Mouse (Mus musculus): Measurements from ENCODE around the gene Insyn1.

Gene Insyn1

DNA sequence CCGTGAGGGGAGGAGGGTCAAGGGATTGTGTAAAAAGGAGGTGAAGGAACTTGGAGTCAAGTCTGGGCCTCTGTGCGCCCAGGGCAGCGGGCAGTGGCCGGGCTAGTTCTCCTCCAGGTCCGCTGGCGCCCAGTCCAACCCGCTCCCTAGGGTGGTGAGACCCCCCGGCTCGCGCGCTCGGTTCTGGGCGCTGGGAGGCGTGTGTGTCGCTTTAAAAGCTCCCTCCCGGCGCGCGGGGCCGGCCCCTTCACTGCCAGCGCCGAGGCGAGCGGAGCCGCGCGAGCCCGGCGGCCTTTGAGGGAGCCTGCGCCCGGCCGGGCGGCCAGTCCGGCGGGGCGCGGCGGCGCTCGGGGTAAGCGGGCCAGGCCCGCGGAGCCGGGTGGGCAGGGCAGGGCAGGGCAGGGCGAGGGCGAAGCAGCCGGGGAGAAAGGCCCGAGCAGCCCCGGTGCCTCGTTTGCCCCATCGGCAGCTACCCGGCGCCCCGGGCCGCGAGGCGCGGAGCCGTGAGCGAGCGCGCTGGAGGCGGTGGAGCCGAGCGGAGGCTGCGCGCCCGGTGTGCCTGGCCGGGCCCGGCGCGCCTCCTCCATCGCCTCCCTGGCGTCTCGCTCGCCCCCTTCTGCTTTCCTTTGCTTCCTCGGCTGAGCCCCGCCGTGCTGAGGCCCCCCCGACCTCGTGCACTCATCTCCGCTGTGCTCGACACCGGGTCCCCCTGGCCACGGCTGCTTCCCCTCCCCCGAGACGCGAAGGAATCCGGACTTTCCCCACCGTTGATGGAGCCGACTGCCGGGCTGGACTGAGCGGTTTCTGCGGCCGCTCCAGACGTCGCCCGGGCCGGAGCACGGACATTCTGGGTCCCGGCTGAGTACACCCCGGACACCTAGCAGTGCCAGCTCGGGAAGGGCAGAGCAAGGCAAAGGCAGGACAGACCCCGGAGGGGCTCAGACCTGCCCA is at the start of gene Insyn1:
Gene Insyn1 (plus strand): TSS at position 753 of the 951 bp plus-strand sequence.
- DNase-seq (ENCODE audit: low read depth, low spot score) = no peak

GRCm38 (mm10) chr9:58438921-58439396 is 49.4 kb upstream of the Insyn1 start:
- DNase-seq (ENCODE audit: low read depth, low spot score) = no peak

- no peak for DNase-seq (ENCODE audit: low read depth, low spot score)
Measured at GRCm38 (mm10) chr9:58440100-58440499, 48.3 kb upstream of the Insyn1 start.

DNA sequence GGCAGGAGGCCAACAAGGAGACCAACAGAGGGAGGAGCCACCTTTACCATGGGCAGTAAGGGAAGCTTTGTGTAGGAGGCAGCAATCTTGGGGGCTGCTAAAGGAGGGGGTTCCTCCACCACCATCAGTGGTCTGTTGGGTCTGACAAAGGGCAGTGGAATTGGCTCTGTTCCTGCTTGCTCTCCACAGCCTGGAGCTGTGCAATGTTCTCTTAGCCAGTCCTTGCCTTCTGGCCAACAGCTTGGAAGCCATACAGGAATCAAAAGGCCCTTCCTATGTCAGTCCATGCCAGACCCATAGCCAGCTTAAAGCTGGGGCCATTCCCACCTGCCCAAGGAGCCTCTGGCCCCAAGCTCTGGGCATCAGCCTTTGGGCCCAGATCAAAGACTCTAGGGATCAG is 47.8 kb upstream of the Insyn1 start:
- DNase-seq (ENCODE audit: low read depth, low spot score) = no peak

GRCm38 (mm10) chr9:58441351-58442104 is 46.9 kb upstream of the Insyn1 start:
- DNase-seq (ENCODE audit: low read depth, low spot score) = no peak

DNA sequence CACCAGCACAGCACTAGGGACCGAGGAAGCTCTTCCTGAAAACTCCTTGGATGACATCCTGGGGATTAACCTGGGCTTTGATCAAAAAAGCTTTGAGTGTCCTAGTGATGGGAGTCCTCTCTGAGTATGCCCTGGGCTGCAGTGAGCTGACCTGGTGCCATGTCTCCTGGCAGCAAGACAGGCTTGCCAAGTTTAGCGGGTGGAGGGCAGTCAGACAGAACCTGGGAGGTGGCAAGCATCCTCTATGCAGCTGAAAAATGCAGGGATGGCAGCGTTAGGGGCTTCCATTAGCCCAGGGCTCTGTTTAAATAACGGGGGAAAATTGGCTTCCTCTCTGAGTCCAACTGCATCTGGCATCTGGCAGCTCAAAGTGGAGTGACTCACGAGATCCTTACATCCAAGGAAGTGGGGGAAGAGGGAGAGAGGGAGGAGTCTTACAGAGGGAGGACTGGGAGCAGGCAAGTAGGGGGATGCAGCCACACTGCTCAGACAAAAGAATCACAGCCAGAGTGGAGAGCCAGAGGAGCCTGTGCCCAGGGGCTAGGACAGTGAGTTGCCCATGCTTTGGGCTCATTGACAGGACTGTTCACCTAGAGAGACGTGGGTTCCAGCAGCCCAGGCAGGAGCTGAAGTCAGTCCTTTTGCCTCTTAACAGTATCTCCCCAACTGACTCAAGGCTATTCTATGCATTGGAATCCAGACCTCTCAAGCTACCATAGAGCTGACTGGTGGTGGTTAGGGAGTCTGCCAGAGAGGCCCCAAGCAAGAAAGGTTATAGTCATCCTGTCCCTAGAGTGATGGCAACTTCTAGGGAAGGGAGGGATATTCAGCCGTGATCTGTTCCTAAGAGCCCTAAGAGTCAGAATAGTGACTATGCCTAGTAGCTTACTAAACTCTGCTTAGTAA is 46.0 kb upstream of the Insyn1 start:
- no peak for DNase-seq (ENCODE audit: low read depth, low spot score)

DNA sequence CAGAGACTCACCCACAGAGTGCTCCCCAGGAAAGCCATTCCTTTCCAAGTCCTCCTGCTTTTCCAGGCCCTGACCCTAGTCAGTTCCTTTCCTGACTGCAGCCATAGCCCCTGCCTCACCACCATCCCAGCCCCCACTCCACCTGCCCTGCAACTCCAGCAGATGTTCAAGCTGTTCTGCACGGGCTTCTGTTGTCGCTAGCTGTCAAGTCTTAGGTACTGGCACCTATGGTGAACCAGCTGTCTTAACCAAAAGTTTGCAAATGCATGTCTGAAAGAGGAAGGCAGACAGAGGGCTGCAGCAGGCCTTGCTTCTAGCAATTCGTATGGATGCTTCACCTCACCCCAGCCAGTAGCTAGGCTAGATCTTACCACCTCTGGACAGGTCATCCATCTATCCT is 45.3 kb upstream of the Insyn1 start:
- no peak for DNase-seq (ENCODE audit: low read depth, low spot score)

- DNase-seq (ENCODE audit: low read depth, low spot score) = no peak
Measured at GRCm38 (mm10) chr9:58446829-58447228, 41.6 kb upstream of the Insyn1 start.

- no peak for DNase-seq (ENCODE audit: low read depth, low spot score)
Measured at GRCm38 (mm10) chr9:58447997-58448595, 40.3 kb upstream of the Insyn1 start.

GRCm38 (mm10) chr9:58449526-58449925 is 38.9 kb upstream of the Insyn1 start:
- DNase-seq (ENCODE audit: low read depth, low spot score) = no peak

- no peak for DNase-seq (ENCODE audit: low read depth, low spot score)
Measured at GRCm38 (mm10) chr9:58453791-58454378, 34.5 kb upstream of the Insyn1 start.

DNA sequence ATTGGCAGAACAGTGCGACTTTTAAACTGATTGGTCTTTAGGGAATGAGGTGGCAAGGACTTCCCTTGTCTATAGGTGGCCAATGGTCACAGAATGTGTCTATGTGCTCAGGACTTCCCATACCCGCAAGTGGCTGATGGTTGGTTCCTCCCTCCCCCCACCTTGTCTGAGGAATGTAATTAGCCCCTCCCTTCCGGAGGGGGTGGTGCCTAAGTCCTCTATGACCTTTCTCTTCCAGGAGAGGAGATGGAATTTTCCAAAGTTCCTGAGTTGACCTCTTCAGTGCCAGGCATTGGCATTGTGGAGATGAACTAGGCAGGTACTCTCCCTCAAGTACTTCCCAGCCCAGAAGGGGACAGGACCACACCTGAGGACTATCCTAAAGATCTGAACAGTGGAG is 33.5 kb upstream of the Insyn1 start:
- no peak for DNase-seq (ENCODE audit: low read depth, low spot score)

GRCm38 (mm10) chr9:58455798-58456197 is 32.6 kb upstream of the Insyn1 start:
- no peak for DNase-seq (ENCODE audit: low read depth, low spot score)

DNA sequence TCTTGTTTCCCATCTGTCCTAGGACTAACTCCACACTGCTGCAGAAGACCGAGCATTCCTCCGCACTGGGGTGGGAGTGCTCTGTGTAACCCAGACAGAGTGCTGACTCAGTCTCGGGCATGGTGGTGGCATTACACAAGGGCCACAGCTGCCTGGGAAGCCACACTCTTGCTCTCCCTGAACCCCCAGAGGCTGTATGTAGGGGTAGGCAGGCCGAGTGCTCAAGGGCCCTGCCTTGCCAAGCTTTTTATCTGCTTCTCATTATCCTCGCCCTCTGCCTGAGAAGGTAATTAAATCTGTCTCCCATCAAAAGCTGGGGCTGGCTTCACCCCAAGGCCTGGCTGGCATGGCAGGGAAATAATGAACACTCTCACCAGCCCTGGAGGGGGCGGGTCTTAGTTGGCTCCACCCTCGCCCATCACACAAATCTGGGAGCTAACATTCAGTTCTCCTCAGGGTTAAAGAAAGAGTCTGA is 30.9 kb upstream of the Insyn1 start:
- DNase-seq (ENCODE audit: low read depth, low spot score) = no peak

- no peak for DNase-seq (ENCODE audit: low read depth, low spot score)
Measured at GRCm38 (mm10) chr9:58458341-58458740, 30.1 kb upstream of the Insyn1 start.

DNA sequence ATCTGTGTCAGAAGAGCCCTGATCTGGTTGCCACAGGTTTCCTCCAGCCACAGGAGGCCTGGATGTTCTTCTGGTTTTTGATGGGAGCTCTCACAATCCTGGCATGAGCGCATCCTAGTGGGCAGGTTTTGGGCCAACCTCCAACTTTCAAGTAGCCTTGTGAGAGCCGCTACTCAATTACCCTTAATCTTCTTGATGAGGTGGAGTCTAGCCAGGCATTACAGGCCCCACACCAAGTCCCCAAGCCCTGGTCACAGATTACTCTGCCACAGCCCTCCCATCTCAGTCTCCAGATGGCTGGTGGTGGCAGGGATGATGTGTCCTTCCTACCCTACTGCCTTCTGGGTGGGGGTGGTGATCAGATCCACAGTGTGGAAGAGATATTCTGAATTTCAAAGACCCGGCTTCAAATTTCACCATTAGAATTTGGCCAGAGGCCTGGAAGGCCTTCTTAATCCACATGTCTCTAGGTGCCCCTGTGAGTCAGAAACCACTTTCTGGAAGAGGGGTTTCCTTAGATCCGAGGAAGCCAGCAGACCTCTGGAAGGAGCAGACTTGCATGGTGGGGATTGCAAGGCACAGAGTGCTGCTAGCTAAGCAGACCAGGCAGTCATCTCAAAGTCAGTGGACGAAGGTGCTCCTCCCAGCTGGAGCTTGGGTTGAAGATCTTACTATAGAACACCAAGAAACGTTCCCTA is 29.4 kb upstream of the Insyn1 start:
- DNase-seq (ENCODE audit: low read depth, low spot score) = no peak

GRCm38 (mm10) chr9:58467345-58468025 is 20.9 kb upstream of the Insyn1 start:
- DNase-seq (ENCODE audit: low read depth, low spot score) = no peak

GRCm38 (mm10) chr9:58470466-58470865 is 17.9 kb upstream of the Insyn1 start:
- DNase-seq (ENCODE audit: low read depth, low spot score) = no peak

DNA sequence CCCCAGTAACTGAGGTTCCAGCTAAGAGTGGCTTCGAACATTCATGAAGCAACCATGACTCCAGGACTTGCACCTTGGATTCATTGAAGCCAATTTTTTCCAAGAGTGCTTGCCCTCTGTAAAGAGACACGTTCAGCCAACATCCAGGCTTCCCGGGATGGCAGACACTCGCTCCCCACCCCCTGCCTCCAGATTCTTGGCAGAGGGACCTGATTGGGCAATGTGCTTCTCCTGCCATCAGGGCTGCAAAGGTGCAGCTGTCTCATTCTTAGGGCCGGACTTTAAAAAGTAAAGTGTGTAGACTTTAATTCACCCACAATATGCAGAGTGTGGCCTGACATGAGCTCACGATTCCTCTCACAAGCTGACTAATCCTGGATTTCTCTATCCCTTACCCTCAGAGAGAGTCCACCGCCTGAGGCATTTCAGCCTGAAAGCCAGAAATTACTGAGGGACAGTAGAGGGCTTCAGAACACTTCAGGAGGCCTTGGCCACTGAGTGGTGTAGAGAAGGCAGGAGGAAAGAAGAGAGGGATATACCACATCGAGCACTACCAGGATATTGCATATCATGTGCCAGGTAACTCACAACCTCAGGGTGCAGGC is 15.1 kb upstream of the Insyn1 start:
- no peak for DNase-seq (ENCODE audit: low read depth, low spot score)

Data from CD4-positive, CD25-positive, alpha-beta regulatory T cell, adult 2 months (primary cell).